Mouse (Mus musculus) forebrain, embryonic 10.5 days (tissue): ENCODE data around the gene Slc2a3. TPM values are rescaled to one million over a fixed set of nuclear protein-coding genes. Genes with fewer than 3 reads are reported as not detected.
A peak's percentile ranks its signal among the peaks of the same experiment; 100 is the strongest.

Experiments
- DNase-seq: peaks from one replicate; pipeline ENCODE4 v3.0.0-alpha.2; 2017; ENCODE audit warnings: low spot score; ENCODE audit errors: extremely low spot score
- H3K27ac ChIP-seq: fragments of 300-500 bp; sonication (generic); 2 replicates; pipeline ENCODE4 v1.5.1; 2016; ENCODE audit warnings: mild to moderate bottlenecking
- H3K27me3 ChIP-seq: fragments of 300-500 bp; sonication (generic); 2 replicates; pipeline ENCODE4 v1.6.1; 2016; ENCODE audit warnings: mild to moderate bottlenecking; ENCODE audit not compliant: poor library complexity, severe bottlenecking
- H3K36me3 ChIP-seq: fragments of 300-500 bp; sonication (generic); replicated peaks from 2 replicates; pipeline ENCODE4 v1.6.1; 2016; ENCODE audit warnings: mild to moderate bottlenecking, moderate library complexity
- H3K4me1 ChIP-seq: fragments of 300-500 bp; sonication (generic); 2 replicates; pipeline ENCODE4 v1.6.1; 2016
- H3K4me3 ChIP-seq: fragments of 300-500 bp; sonication (generic); 2 replicates; pipeline ENCODE4 v1.5.1; 2016; ENCODE audit warnings: mild to moderate bottlenecking, moderate library complexity
- H3K9me3 ChIP-seq: fragments of 300-500 bp; sonication (generic); 2 replicates; pipeline ENCODE4 v1.6.1; 2016; ENCODE audit warnings: mild to moderate bottlenecking, moderate library complexity
- WGBS: fragments of 180-500 bp; shearing (Covaris S2); methylation state at CpG from one replicate; pipeline ENCODE4 v1.1.7; 2016; 5-methylcytosine and 5-hydroxymethylcytosine counted together
- polyA plus RNA-seq: library from polyadenylated mRNA; unstranded; fragments of >200 nt; fragmentation: Nextera tagmentation; extraction: Ambion mirVana; gene quantifications from 2 replicates; pipeline ENCODE4 v1.2.1, GENCODE M21; 2016

Slc2a3 gene
- polyA plus RNA-seq, 1 experiment from 2014 or later = 67.3 TPM

- Histone ChIP-seq H3K27ac (peak overlapping the region; percentile 90), H3K4me3 (peak overlapping the region; percentile 86)
These were observed 18.8 kb upstream of the Slc2a3 start for GRCm38 (mm10) chr6:122820071-122820798.

GRCm38 (mm10) chr6:122819306-122820070, 18.0 kb upstream of the Slc2a3 start, which contains the start of gene Foxj2:
Gene Foxj2, plus strand, starts transcription at chr6:122819914.
- WGBS = 2% methylated on average over 60 of the region's 61 CpGs
- H3K4me1 ChIP-seq = peaks cover 38% of the 10 kb centered on the region
- peak; percentile 58 for DNase-seq
- H3K27me3 ChIP-seq = peaks cover 22% of the 10 kb centered on the region
- H3K4me3 ChIP-seq = peak within 1 kb of the TSS; percentile 86
- no peaks in the 10 kb centered on the region for H3K36me3 ChIP-seq
- H3K9me3 ChIP-seq = no peaks in the 10 kb centered on the region
- peak within 1 kb of the TSS; percentile 90 for H3K27ac ChIP-seq

More at GRCm38 (mm10) chr6:122820071-122820798, 18.8 kb upstream of the Slc2a3 start:
- Histone ChIP-seq H3K9me3 (no peaks in the 10 kb centered on the region), H3K4me1 (peaks cover 41% of the 10 kb centered on the region), H3K36me3 (no peaks in the 10 kb centered on the region), H3K27me3 (peaks cover 24% of the 10 kb centered on the region)
- DNase-seq = peak; percentile 39
- WGBS = under 1% methylated on average over 38 of the region's 38 CpGs

GRCm38 (mm10) chr6:122813640-122814039, 12.2 kb upstream of the Slc2a3 start:
- Histone ChIP-seq H3K4me3 (no peak overlapping the region), H3K4me1 (peaks cover 14% of the 10 kb centered on the region), H3K9me3 (no peaks in the 10 kb centered on the region), H3K36me3 (no peaks in the 10 kb centered on the region), H3K27me3 (peaks cover 7% of the 10 kb centered on the region), H3K27ac (no peak overlapping the region)
- WGBS = 87% methylated on average over 4 of the region's 4 CpGs
- no peak for DNase-seq

GRCm38 (mm10) chr6:122812716-122813115, 11.3 kb upstream of the Slc2a3 start:
- Histone ChIP-seq H3K27ac (no peak overlapping the region), H3K9me3 (no peaks in the 10 kb centered on the region), H3K4me3 (no peak overlapping the region), H3K36me3 (no peaks in the 10 kb centered on the region), H3K4me1 (peaks cover 14% of the 10 kb centered on the region), H3K27me3 (no peaks in the 10 kb centered on the region; the same call in 1 of the 2 replicates)
- WGBS = 90% methylated on average over 4 of the region's 4 CpGs
- DNase-seq = no peak

GRCm38 (mm10) chr6:122811771-122812600, 10.5 kb upstream of the Slc2a3 start:
- Histone ChIP-seq H3K4me1 (peaks cover 14% of the 10 kb centered on the region), H3K27ac (peak overlapping the region; percentile 95), H3K27me3 (no peaks in the 10 kb centered on the region; the same call in 1 of the 2 replicates), H3K4me3 (peak overlapping the region; percentile 75), H3K9me3 (no peaks in the 10 kb centered on the region), H3K36me3 (no peaks in the 10 kb centered on the region)
- 30% methylated on average over 16 of the region's 16 CpGs for WGBS
- DNase-seq = peak; percentile 52

GRCm38 (mm10) chr6:122811280-122811652, 9.8 kb upstream of the Slc2a3 start:
- H3K27me3 ChIP-seq = no peaks in the 10 kb centered on the region; the same call in 1 of the 2 replicates
- under 1% methylated on average over 38 of the region's 38 CpGs for WGBS
- no peaks in the 10 kb centered on the region for H3K36me3 ChIP-seq
- H3K4me3 ChIP-seq = peak overlapping the region; percentile 75
- H3K4me1 ChIP-seq = peaks cover 14% of the 10 kb centered on the region
- H3K9me3 ChIP-seq = no peaks in the 10 kb centered on the region
- peak; percentile 87 for DNase-seq
- H3K27ac ChIP-seq = peak overlapping the region; percentile 95

- Histone ChIP-seq H3K27ac (peak overlapping the region; percentile 95), H3K9me3 (no peaks in the 10 kb centered on the region), H3K36me3 (no peaks in the 10 kb centered on the region), H3K4me3 (peak overlapping the region; percentile 75), H3K27me3 (no peaks in the 10 kb centered on the region; the same call in 1 of the 2 replicates), H3K4me1 (peaks cover 14% of the 10 kb centered on the region)
- WGBS = under 1% methylated on average over 30 of the region's 30 CpGs
- DNase-seq = peak; percentile 97
These were observed 9.3 kb upstream of the Slc2a3 start for GRCm38 (mm10) chr6:122810615-122811279.

GRCm38 (mm10) chr6:122810022-122810614, 8.7 kb upstream of the Slc2a3 start:
- H3K4me3 ChIP-seq = peak overlapping the region; percentile 75
- no peaks in the 10 kb centered on the region; the same call in 1 of the 2 replicates for H3K27me3 ChIP-seq
- H3K4me1 ChIP-seq = peaks cover 14% of the 10 kb centered on the region
- no peaks in the 10 kb centered on the region for H3K36me3 ChIP-seq
- peak overlapping the region; percentile 95 for H3K27ac ChIP-seq
- under 1% methylated on average over 11 of the region's 11 CpGs for WGBS
- no peaks in the 10 kb centered on the region for H3K9me3 ChIP-seq
- no peak for DNase-seq

- H3K4me3 ChIP-seq = no peak overlapping the region
- no peaks in the 10 kb centered on the region for H3K36me3 ChIP-seq
- H3K27me3 ChIP-seq = peaks cover 46% of the 10 kb centered on the region
- H3K4me1 ChIP-seq = peaks cover 16% of the 10 kb centered on the region
- peak; percentile 61 for DNase-seq
- WGBS = 33% methylated on average over 5 of the region's 5 CpGs
- H3K9me3 ChIP-seq = no peaks in the 10 kb centered on the region
- H3K27ac ChIP-seq = no peak overlapping the region
These were observed 3.0 kb upstream of the Slc2a3 start for GRCm38 (mm10) chr6:122804418-122804817.

GRCm38 (mm10) chr6:122801801-122802514, 518 bp upstream of the Slc2a3 start:
- H3K27me3 ChIP-seq = peaks cover 46% of the 10 kb centered on the region
- DNase-seq = no peak
- peak overlapping the region; percentile 65 for H3K4me3 ChIP-seq
- no peaks in the 10 kb centered on the region for H3K36me3 ChIP-seq
- H3K27ac ChIP-seq = peak overlapping the region; percentile 78
- peaks cover 16% of the 10 kb centered on the region for H3K4me1 ChIP-seq
- WGBS = 4% methylated on average over 34 of the region's 34 CpGs
- H3K9me3 ChIP-seq = no peaks in the 10 kb centered on the region

- no peak for DNase-seq
- Histone ChIP-seq H3K4me3 (peak overlapping the region; percentile 65), H3K27ac (peak overlapping the region; percentile 78)
These were observed 670 bp downstream of the Slc2a3 start for GRCm38 (mm10) chr6:122800640-122801300.

More at GRCm38 (mm10) chr6:122800640-122801300, 670 bp downstream of the Slc2a3 start:
- Histone ChIP-seq H3K27me3 (peaks cover 46% of the 10 kb centered on the region), H3K36me3 (no peaks in the 10 kb centered on the region), H3K4me1 (peaks cover 16% of the 10 kb centered on the region), H3K9me3 (no peaks in the 10 kb centered on the region)
- WGBS = 39% methylated on average over 10 of the region's 10 CpGs
